Mouse (Mus musculus) urinary bladder, postnatal 36 days (tissue): ENCODE measurements around the gene Kirrel.
A peak's percentile ranks its signal among the peaks of the same experiment; 100 is the strongest.

Source experiments
- DNase-seq, 2 experiments: peaks; one replicate each; pipeline ENCODE4 v3.0.0; 2022; ENCODE audit warnings: low spot score in 2 of 2, mixed read lengths in 1 of 2

Gene Kirrel

DNA sequence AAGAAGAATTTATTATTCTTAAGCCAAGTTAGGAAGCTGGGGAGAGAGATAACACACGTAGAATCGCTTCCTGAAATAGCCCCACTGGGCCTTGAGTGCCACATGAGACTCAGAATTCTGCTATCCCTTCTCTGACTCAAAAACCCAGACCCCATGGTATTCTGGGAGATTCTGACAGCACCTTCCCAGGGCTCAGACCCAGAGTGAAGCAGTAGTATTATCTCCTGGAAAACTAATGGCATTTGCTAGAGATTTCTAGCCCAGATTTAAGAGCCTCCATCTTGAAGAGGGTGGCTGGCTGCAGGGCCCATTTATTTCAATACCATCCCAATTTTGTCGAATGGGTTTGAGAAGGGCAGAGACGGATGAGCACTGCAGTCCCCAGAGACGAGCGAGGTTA, 6.9 kb downstream of the Kirrel start:
- no peak for DNase-seq

DNA sequence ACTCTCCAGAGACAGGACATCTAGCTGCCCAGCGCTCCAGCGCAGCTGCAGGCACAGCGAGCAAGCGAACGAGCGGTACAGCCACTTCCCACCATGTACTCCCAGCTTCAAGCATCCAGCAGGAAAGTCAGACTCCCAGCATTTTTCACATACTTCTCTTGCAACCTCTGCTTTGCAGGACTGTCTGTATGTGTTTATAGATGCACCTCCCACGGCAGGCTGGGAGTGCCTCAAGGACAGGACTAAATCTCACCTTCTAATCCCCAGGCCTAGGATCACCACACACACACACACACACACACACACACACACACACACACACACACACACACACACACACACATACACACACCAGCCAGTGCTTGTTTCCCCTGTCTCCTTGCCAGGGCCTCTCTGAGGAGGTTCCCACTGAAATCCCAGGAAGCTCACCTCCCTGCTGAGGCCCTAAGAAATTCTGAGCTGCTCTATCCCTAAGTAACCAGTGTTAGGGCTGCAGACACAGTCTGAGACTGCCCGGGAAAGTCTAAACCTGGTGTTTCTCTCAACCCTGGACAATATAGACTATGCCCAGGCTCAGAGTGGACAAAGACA, 9.2 kb downstream of the Kirrel start:
- no peak for DNase-seq

DNA sequence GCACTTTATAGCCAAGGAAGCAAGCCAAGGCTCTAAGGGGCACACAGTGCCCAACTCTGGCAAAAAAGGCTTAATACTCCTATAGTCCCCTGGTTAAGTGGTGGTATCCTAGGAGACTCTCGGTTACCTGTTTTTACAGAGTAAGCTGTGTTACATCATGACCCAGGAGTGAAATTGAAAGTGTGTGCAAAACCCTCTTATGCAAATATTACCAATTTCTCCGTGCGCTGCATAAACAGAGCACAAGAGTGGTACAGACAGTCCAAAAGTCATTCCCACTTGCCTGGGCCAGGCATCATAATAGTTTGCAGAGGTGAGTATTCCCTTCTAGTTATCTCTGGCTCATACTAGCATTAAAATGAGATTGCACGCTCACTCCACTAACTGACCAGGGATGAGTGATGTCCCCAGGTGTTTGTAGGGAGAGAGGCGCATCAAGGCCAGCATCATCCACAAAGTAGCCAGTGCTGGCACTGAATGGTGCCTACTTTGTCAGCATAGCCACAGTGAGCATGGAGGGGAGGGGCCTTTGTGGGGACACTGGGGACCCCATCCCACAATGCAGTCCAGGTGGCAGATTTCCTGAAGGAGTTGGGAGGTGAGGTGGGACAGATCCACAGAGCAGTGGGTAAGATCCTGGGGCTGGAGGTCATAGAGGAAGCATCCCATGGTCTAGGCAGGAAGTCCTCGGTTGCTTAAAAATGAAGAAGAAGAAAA, 10.3 kb downstream of the Kirrel start:
- no peak for DNase-seq

DNA sequence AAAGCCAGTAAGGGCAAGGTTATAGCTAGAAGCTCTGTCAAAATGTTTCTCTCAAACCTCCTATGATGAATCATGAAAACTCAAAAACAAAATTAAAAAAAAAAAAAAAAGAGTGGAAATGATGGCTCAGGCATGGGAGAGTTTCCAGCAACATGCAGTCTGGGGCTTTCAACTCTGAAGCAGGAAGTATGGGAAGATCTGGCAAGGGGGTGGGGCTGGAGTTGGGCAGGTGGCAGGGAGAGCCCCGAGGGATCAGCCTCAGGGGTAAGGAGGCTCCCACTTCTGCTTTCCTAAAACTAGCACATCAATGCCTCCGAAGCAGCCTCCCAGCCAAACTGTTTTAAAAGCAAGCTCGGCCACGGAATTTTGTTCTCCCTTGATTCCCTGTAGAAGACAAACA, 11.4 kb downstream of the Kirrel start:
- no peak for DNase-seq

DNA sequence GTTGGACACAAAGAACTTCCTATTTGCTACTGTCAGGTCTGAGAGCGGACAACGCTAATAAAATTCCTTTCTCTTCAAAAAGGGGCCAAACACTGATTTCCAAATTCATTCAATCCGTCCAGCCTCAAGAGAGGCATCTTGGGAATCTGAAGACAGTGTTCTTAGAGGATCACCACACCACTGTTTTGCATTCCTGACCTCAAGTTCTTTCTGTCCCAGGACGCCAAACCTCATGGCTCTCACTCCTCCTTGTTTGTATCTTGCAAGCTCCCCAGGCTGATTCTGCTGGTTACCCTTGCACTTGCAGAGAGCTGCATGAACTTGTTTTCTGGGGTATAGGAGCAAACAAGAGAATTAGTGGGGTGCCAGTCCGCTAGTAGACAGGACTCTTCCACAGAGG, 12.2 kb downstream of the Kirrel start:
- DNase-seq = no peak

DNA sequence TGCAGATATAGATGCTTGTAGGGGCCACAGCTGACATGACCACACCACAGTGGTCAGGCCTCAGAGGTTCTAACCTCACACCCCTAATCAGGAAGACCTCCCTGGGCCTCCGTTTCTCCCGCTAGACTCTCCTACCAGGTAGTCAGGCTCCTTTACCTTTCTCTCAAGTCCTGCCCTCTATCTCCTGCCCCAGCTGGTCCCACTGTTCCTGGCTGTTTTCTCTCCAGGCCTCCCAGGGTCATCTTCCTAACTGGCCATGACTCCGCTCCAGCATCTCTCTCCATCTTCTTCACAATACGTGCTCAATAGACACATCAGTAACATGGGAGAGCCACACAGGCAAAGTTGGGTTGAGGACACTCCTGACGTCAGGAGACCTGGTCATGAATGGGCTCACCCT, 12.9 kb downstream of the Kirrel start:
- DNase-seq = no peak

DNA sequence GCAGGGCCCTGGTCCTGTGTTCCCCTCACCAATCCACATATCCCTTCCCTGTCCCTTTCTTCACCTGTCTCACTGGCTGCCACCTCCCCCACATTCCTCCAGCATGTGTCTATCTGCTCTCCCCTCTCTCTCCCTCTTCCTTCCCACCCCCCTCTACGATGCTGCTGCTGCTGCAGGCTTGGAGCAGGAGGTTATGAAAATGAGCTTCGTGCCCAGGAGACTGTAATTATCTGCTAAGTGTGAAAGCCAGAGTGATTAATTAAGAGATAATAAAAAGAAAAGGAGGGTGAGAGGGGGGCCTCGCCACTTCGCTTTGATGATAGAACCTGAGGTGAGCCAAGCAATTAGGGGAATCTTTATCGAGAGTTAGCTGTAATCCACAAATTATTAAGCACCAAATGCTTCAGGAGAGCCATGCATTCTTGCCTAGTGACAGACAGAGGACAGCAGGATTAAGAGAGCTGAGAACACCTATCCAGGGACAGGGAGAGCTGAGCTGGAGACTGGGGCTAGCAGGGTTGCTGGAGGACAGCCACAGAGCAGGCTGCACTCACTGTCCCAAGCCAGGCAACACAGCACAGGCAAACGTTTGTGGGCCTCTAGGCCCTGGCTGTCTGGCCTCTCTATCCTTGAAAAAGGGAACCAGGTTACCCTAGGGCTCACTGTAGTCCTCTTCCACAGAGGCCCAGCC, 13.6 kb downstream of the Kirrel start:
- DNase-seq = no peak

DNA sequence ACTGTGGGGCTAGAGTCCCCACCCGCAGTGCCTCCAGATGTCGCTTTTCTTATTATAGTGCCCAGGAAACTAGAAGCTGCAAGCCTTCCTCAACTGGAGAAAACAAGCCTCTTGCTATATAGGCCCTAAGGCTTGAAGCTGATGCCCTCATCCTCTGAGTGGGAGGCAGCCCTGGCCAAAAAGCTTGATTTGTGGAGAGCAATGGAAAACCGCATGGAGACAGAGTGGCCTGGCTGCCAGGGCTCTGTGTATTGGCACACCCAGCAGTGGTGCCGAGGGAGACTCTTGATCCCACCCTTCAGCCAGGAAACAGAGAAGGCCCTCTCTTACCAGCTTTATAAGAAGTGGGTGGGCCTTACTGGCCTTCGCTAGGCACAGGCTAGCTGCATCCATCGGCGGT, 15.4 kb downstream of the Kirrel start:
- DNase-seq = no peak

DNA sequence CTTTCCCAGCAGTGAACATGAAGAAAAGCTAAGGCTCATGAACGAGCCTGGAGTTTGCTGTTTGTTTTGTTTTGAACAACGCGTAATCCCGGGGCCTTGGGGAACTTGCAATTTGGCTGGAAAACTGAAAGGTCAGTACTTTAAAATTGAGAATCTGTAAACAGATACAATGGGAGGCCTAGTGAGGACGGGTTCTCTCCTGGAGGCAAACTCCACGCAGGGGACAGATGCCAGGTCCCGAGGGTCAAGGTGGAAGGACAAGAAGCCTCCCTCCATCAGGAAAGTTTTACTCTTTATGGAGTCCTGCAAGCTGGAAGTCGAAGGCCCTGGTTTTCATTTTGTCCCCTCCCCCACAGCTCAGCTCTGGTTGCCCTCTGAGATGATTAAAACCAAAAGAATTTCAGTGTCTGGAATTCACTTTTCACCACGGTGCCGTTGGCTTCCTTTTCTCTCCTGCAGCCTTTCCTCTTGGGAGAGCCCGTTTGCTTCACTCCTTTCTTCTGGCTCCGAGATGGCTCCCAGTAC, 16.7 kb downstream of the Kirrel start:
- peak in 1 of 2 experiments; percentile 42 for DNase-seq

DNA sequence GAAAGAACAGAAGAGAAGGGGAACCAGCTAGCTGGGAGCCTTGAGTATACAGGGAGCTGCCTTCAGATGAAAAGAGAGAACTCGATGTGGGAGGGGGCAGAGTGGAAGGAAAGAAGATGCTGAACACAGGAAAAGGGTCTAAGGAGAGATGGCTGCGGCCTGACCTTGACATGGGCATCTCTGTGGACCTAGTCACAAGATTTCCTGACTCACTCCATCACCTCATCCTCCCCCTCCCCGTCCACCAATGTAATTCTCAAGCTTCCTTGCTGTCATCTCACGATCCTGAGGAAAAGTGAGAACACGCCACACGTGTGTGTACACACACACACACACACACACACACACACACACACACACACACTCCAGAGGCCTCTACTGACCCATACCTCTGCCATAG, 17.2 kb downstream of the Kirrel start:
- DNase-seq = no peak

DNA sequence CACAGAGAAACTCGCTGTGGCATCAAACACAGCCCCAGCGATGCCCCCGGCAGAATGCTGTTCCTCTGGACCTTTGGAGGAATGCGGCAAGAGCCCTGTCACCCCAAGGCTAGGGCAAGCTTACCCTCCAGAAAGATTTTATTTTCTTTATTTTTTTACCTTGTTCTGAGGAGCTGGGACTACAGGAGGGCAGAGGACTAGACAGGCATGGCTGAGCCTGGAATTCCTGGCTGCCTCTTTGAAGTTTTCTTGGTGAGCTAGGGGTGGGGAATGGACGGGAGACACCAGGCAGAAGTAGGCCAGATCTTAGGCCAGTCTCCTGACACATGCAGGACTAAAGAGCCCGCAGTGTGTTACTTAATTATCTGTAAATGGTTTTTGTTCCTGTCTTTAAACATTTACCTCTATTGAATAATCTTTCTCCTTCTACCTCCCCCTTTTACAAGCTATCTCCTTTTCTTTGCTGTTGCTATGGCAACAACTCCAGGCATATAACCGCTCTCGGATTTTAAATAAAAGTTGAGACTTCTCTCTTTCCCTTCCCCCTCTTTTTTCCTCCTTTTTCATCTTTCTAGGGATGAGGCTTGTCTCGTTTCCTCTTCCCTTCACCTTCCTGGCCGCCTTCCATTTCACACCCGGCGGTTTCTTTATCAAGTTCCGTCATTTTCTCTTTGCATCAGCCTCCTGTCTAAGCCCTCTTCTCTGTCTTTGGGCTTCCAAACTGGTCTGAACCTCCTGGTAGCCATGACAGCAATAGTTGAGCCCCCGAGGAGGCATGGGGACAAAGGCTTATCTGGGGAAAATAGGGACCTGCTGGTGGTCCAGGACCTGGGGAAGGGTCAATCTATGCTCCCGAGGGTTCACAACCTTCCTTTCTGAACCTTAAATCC, 19.9 kb downstream of the Kirrel start:
- DNase-seq = no peak

DNA sequence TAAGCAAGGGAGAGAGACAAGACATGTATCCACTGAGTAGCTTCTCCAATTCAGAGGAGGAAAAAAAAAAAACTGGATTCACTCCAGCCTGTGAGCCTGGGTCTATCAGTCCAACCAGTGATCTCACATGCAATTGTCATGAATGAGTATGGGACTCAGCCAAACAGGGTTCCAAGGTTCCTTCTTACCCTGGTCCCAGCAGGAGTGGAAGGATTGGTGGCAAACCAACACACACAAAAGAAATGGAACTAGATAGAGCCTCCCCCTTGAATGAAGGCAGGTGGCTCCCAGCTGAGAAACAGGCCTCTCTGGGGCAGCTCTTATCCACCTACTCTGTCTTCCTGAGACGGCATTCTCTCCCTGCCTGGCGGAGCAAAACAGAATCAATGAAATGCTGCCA, 21.5 kb downstream of the Kirrel start:
- DNase-seq = no peak

DNA sequence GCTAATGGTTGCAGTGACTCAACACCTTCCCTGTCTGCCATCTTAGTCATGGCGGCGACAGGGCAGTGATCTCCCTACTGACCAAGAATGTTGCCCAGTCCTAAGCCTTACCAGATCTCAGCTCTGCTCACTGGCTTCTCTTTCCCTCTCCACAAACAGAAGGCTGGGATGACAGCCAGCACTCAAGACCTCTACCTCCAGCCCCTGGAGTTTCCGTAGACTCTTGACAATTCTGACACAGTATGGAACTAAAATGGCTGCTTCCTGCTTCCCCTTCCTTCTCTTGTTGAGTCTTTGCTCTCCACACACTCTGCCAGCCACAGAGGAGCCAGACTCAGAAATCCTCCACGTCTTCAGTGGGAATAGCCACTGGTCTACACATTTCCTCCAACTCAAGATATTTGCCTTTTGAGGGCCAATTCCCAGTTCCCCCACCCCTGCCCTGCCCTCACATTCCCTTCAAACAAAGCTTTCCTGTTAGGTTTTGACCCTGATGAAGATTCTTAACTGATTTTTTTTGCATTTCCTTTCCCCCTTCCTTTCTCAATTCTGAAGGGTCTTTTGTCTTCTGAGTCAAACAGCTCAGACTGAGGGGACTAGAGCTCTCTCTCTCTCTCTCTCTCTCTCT, 22.3 kb downstream of the Kirrel start:
- DNase-seq = no peak

DNA sequence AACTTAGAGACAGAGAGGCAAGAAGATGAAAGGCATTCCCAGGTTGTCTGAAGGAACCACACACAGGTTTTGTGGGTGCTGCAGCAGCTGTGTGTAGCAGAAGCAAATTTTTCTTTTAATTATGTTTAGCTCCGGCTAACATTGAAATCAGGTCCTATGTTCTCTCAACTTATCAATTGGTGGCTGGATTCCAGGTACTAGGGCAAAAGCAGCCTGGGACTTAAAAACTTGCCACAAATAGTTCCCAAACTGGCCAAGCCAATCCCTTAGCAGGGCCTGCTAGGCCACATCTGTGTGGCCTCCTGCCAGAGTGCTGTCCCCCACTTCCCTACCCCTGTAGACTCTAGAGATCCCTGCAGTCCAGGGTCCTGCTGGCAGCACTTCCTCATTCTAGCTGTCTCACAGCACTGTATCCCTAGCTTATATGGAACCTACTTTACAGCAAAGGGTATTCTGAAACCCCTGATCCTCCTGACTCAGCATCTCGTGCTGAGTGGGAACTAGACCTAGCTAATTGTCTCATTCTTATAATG, 23.2 kb downstream of the Kirrel start:
- DNase-seq = no peak

DNA sequence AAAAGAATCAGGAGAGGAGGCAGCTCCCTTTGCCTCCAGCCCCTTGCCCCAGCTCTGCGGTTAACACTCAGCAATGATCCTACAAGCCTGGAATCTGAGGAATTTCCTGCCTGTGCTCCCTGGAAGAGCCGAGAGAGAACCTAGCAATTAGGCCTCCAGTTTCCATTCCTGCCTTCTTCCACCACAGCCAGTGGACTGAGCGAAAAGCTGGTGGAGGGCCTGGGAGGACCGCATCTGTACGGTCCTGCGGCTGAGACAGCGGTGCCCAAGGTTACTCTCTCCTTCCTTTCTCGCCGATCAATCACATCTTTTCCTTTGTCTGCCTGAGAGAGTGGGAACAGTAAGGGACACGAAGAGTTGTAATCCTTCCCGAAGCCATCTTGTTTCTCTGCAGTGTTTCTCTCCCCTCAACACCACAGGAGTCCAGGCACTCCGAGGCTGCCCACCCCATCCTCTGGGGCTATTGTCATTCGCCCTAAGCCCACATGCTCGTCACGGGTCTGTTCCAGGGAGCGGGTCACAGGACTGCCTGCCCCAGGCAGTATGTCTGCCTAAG, 23.8 kb downstream of the Kirrel start:
- peak in 1 of 2 experiments; percentile 18 for DNase-seq

DNA sequence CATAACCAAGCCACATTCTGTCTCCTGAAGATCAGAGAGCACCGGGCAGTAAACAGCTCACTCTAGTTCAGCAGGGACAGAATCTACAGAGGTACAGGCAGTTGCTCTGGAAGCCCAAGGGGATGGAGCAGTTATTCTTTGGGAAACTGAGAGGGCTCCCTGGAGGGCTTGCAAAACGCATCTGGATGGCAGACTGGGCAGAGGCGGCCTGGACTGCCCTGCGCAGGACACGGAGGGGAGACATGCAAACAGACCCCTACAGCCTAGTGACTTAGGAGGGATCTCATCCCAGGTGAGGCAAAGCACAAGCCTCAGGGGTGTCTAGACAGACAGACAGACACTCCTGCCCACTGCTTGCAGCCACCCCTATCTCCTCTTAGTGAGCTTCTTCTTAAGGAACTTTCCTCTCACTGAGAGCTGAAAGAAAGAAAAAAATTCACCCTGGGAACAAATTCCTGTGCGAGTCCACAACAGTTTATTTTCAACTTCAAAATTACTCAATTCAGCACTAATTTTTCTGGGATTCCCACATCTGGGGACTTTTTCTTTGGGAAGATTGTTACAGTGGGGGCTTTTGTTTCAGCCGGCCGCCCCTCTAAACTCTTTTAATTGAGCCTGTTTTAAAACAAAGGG, 24.4 kb downstream of the Kirrel start:
- no peak for DNase-seq

DNA sequence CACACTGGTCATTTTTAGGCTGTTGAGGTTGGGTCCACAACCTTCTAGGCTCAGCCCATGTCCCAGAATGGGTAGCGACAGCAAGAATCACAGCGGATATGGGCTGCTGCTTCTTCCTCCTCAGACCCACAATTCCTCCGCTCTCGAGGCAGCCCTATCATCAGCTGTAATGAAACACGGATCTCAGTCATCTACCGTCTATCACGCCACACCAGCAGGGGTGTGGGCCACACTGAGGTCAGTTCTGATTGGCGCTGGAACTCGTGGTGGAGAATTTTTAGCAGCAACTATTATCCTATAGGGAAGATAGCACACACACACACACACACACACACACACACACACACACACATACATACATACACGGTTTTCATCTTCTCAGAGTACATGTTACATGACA, 25.1 kb downstream of the Kirrel start:
- no peak for DNase-seq

DNA sequence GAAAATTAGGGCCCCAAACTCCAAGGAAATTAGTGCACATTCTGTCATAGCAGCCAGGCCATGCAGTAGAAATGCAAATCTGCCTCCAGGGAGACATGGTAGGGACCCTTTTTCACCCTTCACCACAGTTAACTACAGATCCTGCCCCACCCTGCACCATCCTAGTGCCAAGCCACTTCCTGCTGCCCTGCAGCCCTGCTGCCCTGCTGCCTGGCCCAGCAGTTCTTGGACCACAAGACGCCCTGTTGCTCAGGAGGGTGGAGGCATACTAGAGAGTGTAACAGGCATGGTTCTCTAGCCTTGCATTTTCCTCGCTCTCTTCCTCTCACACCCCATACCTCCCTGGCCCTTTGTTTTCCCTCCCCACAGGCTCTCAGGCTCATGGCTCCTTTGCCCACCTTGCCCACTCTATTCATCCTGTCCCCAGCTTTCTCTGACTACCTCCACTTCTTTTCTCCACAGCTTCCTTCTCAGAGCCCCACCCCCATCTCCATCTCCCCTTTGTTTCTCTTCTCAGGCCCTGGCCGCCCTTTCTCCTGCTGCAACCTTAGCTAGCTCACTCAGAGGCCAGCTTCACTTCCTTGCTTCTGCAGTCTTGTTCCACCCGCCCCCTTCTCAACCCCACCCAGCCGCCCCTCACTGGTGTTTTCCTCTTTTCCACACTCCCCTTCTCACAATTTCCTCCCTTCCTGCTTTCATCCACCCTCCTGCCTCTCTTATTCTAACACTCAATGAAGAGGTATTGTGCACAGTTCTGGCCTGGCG, 29.9 kb downstream of the Kirrel start:
- no peak for DNase-seq

DNA sequence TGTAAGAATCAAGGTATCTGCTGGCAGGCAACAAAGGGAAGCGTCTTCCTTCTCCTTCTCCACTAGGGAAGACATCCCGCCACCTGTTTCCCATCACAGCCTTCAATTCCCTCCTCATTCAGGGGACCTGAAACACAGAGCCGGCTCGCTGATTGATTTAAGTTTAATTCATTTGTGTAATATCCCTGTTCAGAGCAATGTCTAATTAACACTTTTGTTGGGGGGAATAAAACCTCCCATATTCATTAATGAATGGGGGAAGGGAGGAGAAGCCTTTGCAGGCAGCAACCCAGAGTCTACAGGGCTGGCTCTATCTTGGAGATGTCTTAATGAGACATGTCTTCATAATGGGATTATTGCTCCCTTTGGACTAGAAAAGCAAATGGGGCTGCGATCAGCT, 34.3 kb downstream of the Kirrel start:
- DNase-seq = no peak

DNA sequence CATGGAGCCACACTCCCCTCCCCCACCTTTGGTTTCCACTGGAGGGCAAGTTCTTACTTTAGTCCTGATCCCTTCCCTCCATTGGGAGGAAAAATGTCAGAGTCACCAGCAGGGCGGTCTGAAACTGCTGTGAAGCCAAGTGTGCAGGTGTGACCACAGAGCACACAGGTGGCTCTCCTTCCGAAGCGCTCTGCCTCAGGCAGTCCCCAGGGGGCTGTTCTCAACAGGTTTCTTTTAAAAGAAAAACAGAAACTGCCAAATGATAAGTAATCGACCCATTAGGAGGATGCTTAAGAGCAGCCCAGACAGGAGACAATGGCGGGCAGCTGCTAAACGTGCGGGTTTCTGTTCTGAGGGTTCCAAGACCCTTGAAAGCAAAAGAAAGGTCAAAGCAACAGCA, 37.8 kb downstream of the Kirrel start:
- no peak for DNase-seq
